In the genomic region with DNA sequence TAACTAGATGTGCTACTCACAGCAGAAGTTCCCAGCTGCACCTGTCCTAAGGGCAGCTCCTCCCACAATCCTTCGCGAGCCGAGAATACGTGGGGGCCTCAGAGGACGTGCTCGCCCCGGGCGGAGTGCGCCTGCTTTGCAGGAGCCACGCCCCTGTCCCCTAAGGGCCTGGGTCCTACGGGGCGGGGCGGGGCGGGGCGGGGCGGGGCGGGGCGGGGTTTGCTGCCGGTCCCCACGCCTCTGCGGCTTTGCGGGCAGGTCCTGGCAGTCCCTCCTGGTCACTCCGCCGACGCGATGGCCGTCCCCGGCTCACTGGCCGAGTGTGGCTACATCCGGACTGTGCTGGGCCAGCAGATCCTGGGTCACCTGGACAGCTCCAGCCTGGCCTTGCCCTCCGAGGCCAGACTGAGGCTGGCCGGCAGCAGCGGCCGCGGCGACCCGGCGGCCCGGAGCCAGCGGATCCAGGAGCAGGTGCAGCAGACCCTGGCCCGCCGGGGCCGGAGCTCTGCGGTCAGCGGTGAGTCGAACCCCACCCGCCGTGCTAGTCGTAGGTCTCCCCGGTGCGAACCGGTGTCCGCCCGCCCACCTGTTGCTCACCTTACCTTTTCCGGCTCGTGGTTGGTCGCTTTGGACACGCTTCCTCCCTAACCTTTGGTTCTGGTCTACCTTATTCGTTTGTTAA, we compare ENCODE assay signal across 9 mouse cellular contexts. TPM values are rescaled to one million over a fixed set of nuclear protein-coding genes. Genes with fewer than 3 reads are reported as not detected.
A peak's percentile ranks its signal among the peaks of the same experiment; 100 is the strongest.
DNase-seq lines count a peak whose midpoint lies in the region; ATAC-seq lines count a peak whose summit lies in the region.
"Had no signal": no experiment of that assay in that cellular context is flagged by ENCODE, and none has a peak within 500 bp of the region (broad histone marks: within the 10 kb centered on the region; RNA-seq: fewer than 3 reads in every experiment).

TSS of gene Pkp2 (plus strand) at position 240 of the 682 bp plus-strand sequence.

- H3K9ac ChIP-seq in forebrain, embryonic 13.5 days: peak within 1 kb of the TSS; percentile 67
- peak within 1 kb of the TSS; percentile 56 for H3K9ac ChIP-seq in lung, embryonic 15.5 days

- H3K4me1 ChIP-seq in forebrain, embryonic 13.5 days: peaks cover 7% of the 10 kb centered on the region; the same call in 1 of the 2 replicates
- H3K4me1 ChIP-seq in lung, embryonic 15.5 days: peaks cover 23% of the 10 kb centered on the region; the same call in 1 of the 2 replicates

- under 1% methylated on average over 58 of the region's 59 CpGs for WGBS in forebrain, embryonic 13.5 days
- WGBS in large intestine, adult 2 months: under 1% methylated on average over 59 of the region's 59 CpGs
- WGBS in lung, embryonic 15.5 days: under 1% methylated on average over 59 of the region's 59 CpGs

- H3K27ac ChIP-seq in forebrain, embryonic 13.5 days: no peak within 1 kb of the TSS
- H3K27ac ChIP-seq in lung, embryonic 15.5 days: peak within 1 kb of the TSS; percentile 36
- H3K27ac ChIP-seq: macrophage had no signal

- peak; percentile 52 for DNase-seq in MEL-GATA-1-ER (ENCODE audit: extremely low read depth, low read depth)
- peak; percentile 32 for DNase-seq in c-Kit-positive CD71-positive TER-119-negative erythroid progenitor cells, embryonic 14.5 days (ENCODE audit: low read depth)
- DNase-seq in heart, postnatal 25 days (ENCODE audit: low spot score): peak; percentile 49
- no peak for DNase-seq in large intestine, adult 2 months (ENCODE audit: low read depth, low spot score)
- peak; percentile 84 for DNase-seq in retina, embryonic 14.5 days (ENCODE audit: low spot score)
- peak; percentile 76 for DNase-seq in urinary bladder, postnatal 14 days (ENCODE audit: low spot score)

- intact Hi-C loops in heart, postnatal 25 days (cut with DNase I): no loop called here

- no peaks in the 10 kb centered on the region for H3K9me3 ChIP-seq in forebrain, embryonic 13.5 days (replicated peaks)
- no peaks in the 10 kb centered on the region for H3K9me3 ChIP-seq in lung, embryonic 15.5 days

- no peaks in the 10 kb centered on the region for H3K36me3 ChIP-seq in forebrain, embryonic 13.5 days (ENCODE audit: poor library complexity, severe bottlenecking)
- no peaks in the 10 kb centered on the region for H3K36me3 ChIP-seq in lung, embryonic 15.5 days

- peaks cover 37% of the 10 kb centered on the region for H3K27me3 ChIP-seq in forebrain, embryonic 13.5 days
- peaks cover 22% of the 10 kb centered on the region for H3K27me3 ChIP-seq in lung, embryonic 15.5 days

- peak within 1 kb of the TSS; percentile 100 for H3K4me2 ChIP-seq in forebrain, embryonic 13.5 days
- H3K4me2 ChIP-seq in lung, embryonic 15.5 days: peak within 1 kb of the TSS; percentile 95

- peak within 1 kb of the TSS; percentile 64 for H3K4me3 ChIP-seq in forebrain, embryonic 13.5 days
- H3K4me3 ChIP-seq in lung, embryonic 15.5 days: peak within 1 kb of the TSS; percentile 64

- ATAC-seq in forebrain, embryonic 13.5 days: peak; percentile 96
- ATAC-seq in lung, embryonic 15.5 days (ENCODE audit: borderline replicate concordance, extremely low read depth, low FRiP score, low TSS enrichment): peak; percentile 98

RNA-seq across cellular contexts. Expression of gene Pkp2, which starts in this region (rescaled TPM):
- polyA plus RNA-seq in forebrain, embryonic 13.5 days (2015; fragmentation: Nextera tagmentation; extraction: Ambion mirVana): 1.1 and 1.4 TPM in 2 replicates
- total RNA-seq in heart, postnatal 25 days (2021): 100 to 1,000 TPM; 137 to 142 TPM
- polyA plus RNA-seq in large intestine, adult 2 months (2012; rRNA removed): 17.9 and 29.1 TPM in 2 replicates
- polyA plus RNA-seq in lung, embryonic 15.5 days (2015; fragmentation: Nextera tagmentation; extraction: Ambion mirVana): 10.4 and 11.3 TPM in 2 replicates
